Mouse (Mus musculus) forebrain, postnatal 0 days (tissue): ENCODE results near the gene Ablim2. TPM values are rescaled to one million over a fixed set of nuclear protein-coding genes. Genes with fewer than 3 reads are reported as not detected.

Experiments used
- ATAC-seq: fragments of 200-750 bp; cut with Nextera tagmentation; 2 replicates; pipeline ENCODE4 v1.8.0; 2017; ENCODE audit warnings: mild to moderate bottlenecking, moderate library complexity
- DNase-seq: peaks from one replicate; pipeline ENCODE4 v3.0.0-alpha.2; 2015
- H3K27ac ChIP-seq: fragments of 300-500 bp; sonication (generic); 2 replicates; pipeline ENCODE4 v1.5.1; 2014; ENCODE audit warnings: low read depth, mild to moderate bottlenecking, antibody characterized with exemption, low read length, moderate library complexity, mixed read lengths
- H3K27me3 ChIP-seq: fragments of 300-500 bp; sonication (generic); 2 replicates; pipeline ENCODE4 v1.6.1; 2014; ENCODE audit warnings: mild to moderate bottlenecking, low read length, mixed read lengths; ENCODE audit not compliant: insufficient read depth
- H3K36me3 ChIP-seq: fragments of 300-500 bp; sonication (generic); 2 replicates; pipeline ENCODE4 v1.6.1; 2014; ENCODE audit warnings: mild to moderate bottlenecking, moderate library complexity; ENCODE audit not compliant: insufficient read depth
- H3K4me1 ChIP-seq: fragments of 300-500 bp; sonication (generic); 2 replicates; pipeline ENCODE4 v1.6.1; 2014; ENCODE audit warnings: antibody characterized with exemption; ENCODE audit not compliant: insufficient read depth
- H3K4me2 ChIP-seq: fragments of 300-500 bp; sonication (generic); 2 replicates; pipeline ENCODE4 v1.6.1; 2014; ENCODE audit warnings: low read depth, mild to moderate bottlenecking, moderate library complexity
- H3K4me3 ChIP-seq: fragments of 300-500 bp; sonication (generic); 2 replicates; pipeline ENCODE4 v1.5.1; 2014; ENCODE audit warnings: low read depth, low read length, mixed read lengths
- H3K9ac ChIP-seq: fragments of 300-500 bp; sonication (generic); 2 replicates; pipeline ENCODE4 v1.6.1; 2014; ENCODE audit warnings: mild to moderate bottlenecking
- H3K9me3 ChIP-seq: fragments of 300-500 bp; sonication (generic); 2 replicates; pipeline ENCODE4 v1.6.1; 2016; ENCODE audit warnings: low read length
- CTCF ChIP-seq: sonication (generic); IDR thresholded peaks from 2 replicates; pipeline ENCODE4 v1.5.1; 2016; ENCODE audit warnings: antibody characterized with exemption, control low read depth, low read depth
- WGBS: fragments of 180-500 bp; shearing (Covaris S2); extraction: QIAGEN DNeasy Blood & Tissue Kit; methylation state at CpG from one replicate; pipeline ENCODE4 v1.1.7; 2014; 5-methylcytosine and 5-hydroxymethylcytosine counted together
- polyA plus RNA-seq: library from polyadenylated mRNA; unstranded; fragments of >200 nt; fragmentation: Nextera tagmentation; extraction: Ambion mirVana; gene quantifications from 2 replicates; pipeline ENCODE4 v1.2.1, GENCODE M21; 2015
- total RNA-seq: library from RNA; depleted of rRNA; stranded (reverse); fragments of >200 nt; gene quantifications from 2 replicates; pipeline ENCODE4 v1.2.3, GENCODE M21; 2014

Gene Ablim2
- total and polyA plus RNA-seq, 2 experiments from 2014 or later, result 18.2 to 20.6 TPM

DNA sequence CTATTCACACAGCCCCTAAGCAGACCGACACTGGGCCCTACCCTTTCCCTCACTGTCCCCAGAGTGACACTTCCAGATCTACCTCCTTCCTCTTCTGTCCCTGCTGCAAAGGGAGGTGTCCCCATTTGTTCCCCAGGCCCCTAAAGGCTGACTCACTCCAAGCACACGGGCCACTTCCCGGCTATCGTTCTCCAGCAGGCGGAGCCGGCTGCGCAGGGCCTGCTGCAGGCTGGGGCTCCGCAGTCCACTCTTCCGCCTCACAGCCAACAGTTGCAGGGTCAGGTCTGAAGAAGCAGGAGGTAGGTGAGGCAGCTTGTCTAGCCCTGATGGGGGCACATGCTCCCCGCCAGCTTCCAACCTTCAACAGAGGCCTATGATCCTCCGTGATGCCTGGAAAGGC lies 38.9 kb upstream of the Ablim2 start:
- 76% methylated on average over 11 of the region's 11 CpGs for WGBS
- DNase-seq (no peak), ATAC-seq (no peak)
- Histone ChIP-seq H3K36me3 (no peaks in the 10 kb centered on the region), H3K9me3 (no peaks in the 10 kb centered on the region), H3K27me3 (no peaks in the 10 kb centered on the region), H3K4me3 (no peak overlapping the region), H3K4me1 (no peaks in the 10 kb centered on the region), H3K27ac (no peak overlapping the region), H3K9ac (no peak overlapping the region), H3K4me2 (no peak overlapping the region)
- TF ChIP-seq CTCF, result no peak

GRCm38 (mm10) chr5:35719343-35719742 lies 38.3 kb upstream of the Ablim2 start:
- Histone ChIP-seq H3K4me2 (no peak overlapping the region), H3K36me3 (no peaks in the 10 kb centered on the region), H3K27me3 (no peaks in the 10 kb centered on the region), H3K4me1 (no peaks in the 10 kb centered on the region), H3K9me3 (no peaks in the 10 kb centered on the region), H3K9ac (no peak overlapping the region), H3K4me3 (no peak overlapping the region), H3K27ac (no peak overlapping the region)
- no peak for ATAC-seq
- no peak for DNase-seq
- TF ChIP-seq CTCF, result no peak

GRCm38 (mm10) chr5:35719880-35720279 lies 37.8 kb upstream of the Ablim2 start:
- Histone ChIP-seq H3K9ac (no peak overlapping the region), H3K4me3 (no peak overlapping the region), H3K27ac (no peak overlapping the region), H3K27me3 (no peaks in the 10 kb centered on the region), H3K36me3 (no peaks in the 10 kb centered on the region), H3K4me2 (no peak overlapping the region), H3K9me3 (no peaks in the 10 kb centered on the region), H3K4me1 (no peaks in the 10 kb centered on the region)
- WGBS, result 89% methylated on average over 1 of the region's 1 CpGs
- DNase-seq (no peak), ATAC-seq (no peak)
- TF ChIP-seq CTCF, result no peak

GRCm38 (mm10) chr5:35721933-35722332 lies 35.7 kb upstream of the Ablim2 start:
- 87% methylated on average over 2 of the region's 2 CpGs for WGBS
- DNase-seq, result no peak
- no peak for ATAC-seq
- H3K4me2 ChIP-seq, result no peak overlapping the region
- no peaks in the 10 kb centered on the region for H3K36me3 ChIP-seq
- H3K27me3 ChIP-seq, result no peaks in the 10 kb centered on the region
- H3K9me3 ChIP-seq, result no peaks in the 10 kb centered on the region
- no peak overlapping the region for H3K9ac ChIP-seq
- TF ChIP-seq CTCF, result no peak
- H3K4me1 ChIP-seq, result no peaks in the 10 kb centered on the region
- H3K4me3 ChIP-seq, result no peak overlapping the region
- H3K27ac ChIP-seq, result no peak overlapping the region

- TF ChIP-seq CTCF, result no peak
- Histone ChIP-seq H3K27ac (no peak overlapping the region), H3K9me3 (no peaks in the 10 kb centered on the region), H3K27me3 (no peaks in the 10 kb centered on the region), H3K4me2 (no peak overlapping the region), H3K4me1 (no peaks in the 10 kb centered on the region), H3K4me3 (no peak overlapping the region), H3K9ac (no peak overlapping the region), H3K36me3 (no peaks in the 10 kb centered on the region)
- ATAC-seq, result no peak
- WGBS, result 64% methylated on average over 2 of the region's 2 CpGs
- DNase-seq, result no peak
Measured at GRCm38 (mm10) chr5:35722654-35723053, 35.0 kb upstream of the Ablim2 start.

DNA sequence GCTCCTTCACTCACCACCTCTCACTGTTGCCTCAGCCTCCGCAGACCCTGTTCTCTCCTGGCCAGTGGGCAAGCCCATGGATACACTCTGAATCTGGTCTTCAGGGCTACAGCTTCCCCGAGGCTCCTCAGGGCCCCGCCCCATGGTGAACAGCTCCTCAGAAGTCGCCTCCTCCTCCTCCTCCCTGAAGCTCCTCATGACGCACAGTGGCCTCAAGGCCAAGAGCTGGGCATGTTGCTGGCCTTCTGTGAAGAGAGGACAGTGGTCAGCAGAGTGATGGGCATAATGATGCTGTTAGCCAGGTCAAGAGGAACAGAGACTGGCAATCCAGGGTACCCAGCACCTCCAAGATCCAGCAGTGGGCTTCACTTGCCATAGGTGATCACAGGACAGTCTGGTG lies 33.8 kb upstream of the Ablim2 start:
- Histone ChIP-seq H3K36me3 (no peaks in the 10 kb centered on the region), H3K4me1 (no peaks in the 10 kb centered on the region), H3K9ac (no peak overlapping the region), H3K27me3 (no peaks in the 10 kb centered on the region), H3K4me2 (no peak overlapping the region), H3K4me3 (no peak overlapping the region), H3K9me3 (no peaks in the 10 kb centered on the region), H3K27ac (no peak overlapping the region)
- WGBS, result 82% methylated on average over 5 of the region's 5 CpGs
- ATAC-seq (no peak), DNase-seq (no peak)
- no peak for TF ChIP-seq CTCF

- Histone ChIP-seq H3K36me3 (no peaks in the 10 kb centered on the region), H3K27ac (no peak overlapping the region), H3K27me3 (no peaks in the 10 kb centered on the region), H3K9me3 (no peaks in the 10 kb centered on the region), H3K4me2 (no peak overlapping the region), H3K4me3 (no peak overlapping the region), H3K9ac (no peak overlapping the region), H3K4me1 (no peaks in the 10 kb centered on the region)
- DNase-seq (no peak), ATAC-seq (no peak)
- no peak for TF ChIP-seq CTCF
- 83% methylated on average over 3 of the region's 3 CpGs for WGBS
Measured at GRCm38 (mm10) chr5:35725840-35726239, 31.8 kb upstream of the Ablim2 start.

DNA sequence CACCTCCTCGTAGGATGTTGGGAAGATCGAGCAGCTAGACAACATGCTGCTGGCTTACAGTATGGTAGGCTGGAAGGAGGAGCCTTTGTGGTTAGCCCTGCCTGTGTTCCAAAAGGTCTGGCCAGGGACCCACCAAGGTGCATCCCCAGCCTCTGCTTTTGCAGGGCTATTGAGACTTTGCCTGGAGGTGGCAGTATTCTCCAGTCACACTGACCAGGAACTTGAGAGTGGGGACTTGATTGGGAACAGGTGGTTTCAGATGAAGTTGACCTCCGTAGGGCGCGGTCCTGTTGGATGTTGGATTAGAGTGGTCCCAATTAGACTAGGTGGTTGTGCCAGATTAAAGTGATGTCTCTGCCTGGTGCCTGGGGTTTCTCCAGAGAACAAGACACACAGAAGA lies 30.2 kb upstream of the Ablim2 start:
- H3K27ac ChIP-seq, result no peak overlapping the region
- DNase-seq (no peak), ATAC-seq (no peak)
- H3K27me3 ChIP-seq, result no peaks in the 10 kb centered on the region
- no peak overlapping the region for H3K9ac ChIP-seq
- H3K4me3 ChIP-seq, result no peak overlapping the region
- H3K4me2 ChIP-seq, result no peak overlapping the region
- 88% methylated on average over 5 of the region's 5 CpGs for WGBS
- no peaks in the 10 kb centered on the region for H3K36me3 ChIP-seq
- no peaks in the 10 kb centered on the region for H3K9me3 ChIP-seq
- no peaks in the 10 kb centered on the region for H3K4me1 ChIP-seq
- TF ChIP-seq CTCF, result no peak
